Mouse (Mus musculus) limb, embryonic 11.5 days (tissue): ENCODE measurements around the gene Cdc42se1. TPM values are rescaled to one million over a fixed set of nuclear protein-coding genes. Genes with fewer than 3 reads are reported as not detected.

Experiments used
- polyA plus RNA-seq: library from polyadenylated mRNA; unstranded; fragments of >200 nt; fragmentation: Nextera tagmentation; extraction: Ambion mirVana; gene quantifications from 2 replicates; pipeline ENCODE4 v1.2.1, GENCODE M21; 2014

Gene Cdc42se1
- polyA plus RNA-seq, 1 experiment from 2014 or later: 89.6 TPM

Other genes starting within 250 kb of the Cdc42se1 start
- gene Zfp687, start 213.3 kb upstream of the Cdc42se1 start, polyA plus RNA-seq: 28.5 and 33.5 TPM in 2 replicates
- 331 and 340 TPM in 2 replicates for gene Psmd4, start 186.1 kb upstream of the Cdc42se1 start, polyA plus RNA-seq
- 15.4 and 17.3 TPM in 2 replicates for gene Pip5k1a, start 121.8 kb upstream of the Cdc42se1 start, polyA plus RNA-seq
- gene Vps72, start 117.7 kb upstream of the Cdc42se1 start, polyA plus RNA-seq: 254 and 281 TPM in 2 replicates
- gene Tmod4, start 104.3 kb upstream of the Cdc42se1 start, polyA plus RNA-seq: 0.72 and 0.88 TPM in 2 replicates
- gene Scnm1, start 94.7 kb upstream of the Cdc42se1 start, polyA plus RNA-seq: 67.7 and 76.8 TPM in 2 replicates
- gene Lysmd1, start 94.6 kb upstream of the Cdc42se1 start, polyA plus RNA-seq: 12.8 and 13.3 TPM in 2 replicates
- gene Tnfaip8l2, start 86.4 kb upstream of the Cdc42se1 start, polyA plus RNA-seq: 1.6 TPM in 2 replicates
- 12.8 and 15.2 TPM in 2 replicates for gene Sema6c, start 68.3 kb upstream of the Cdc42se1 start, polyA plus RNA-seq
- gene Gabpb2, start 10.8 kb upstream of the Cdc42se1 start, polyA plus RNA-seq: 8.7 and 8.9 TPM in 2 replicates
- gene Mllt11, start 3.4 kb downstream of the Cdc42se1 start, polyA plus RNA-seq: 14.8 and 18.2 TPM in 2 replicates
- gene Gm128, start 12.9 kb downstream of the Cdc42se1 start, polyA plus RNA-seq: 0.53 and 0.82 TPM in 2 replicates
- 1.1 and 1.6 TPM in 2 replicates for gene Bnipl, start 22.5 kb downstream of the Cdc42se1 start, polyA plus RNA-seq
- 34.9 and 35.4 TPM in 2 replicates for gene Mindy1, start 52.6 kb downstream of the Cdc42se1 start, polyA plus RNA-seq
- gene Prune1, start 53.3 kb downstream of the Cdc42se1 start, polyA plus RNA-seq: 26.8 and 27.6 TPM in 2 replicates
- gene Anxa9, start 78.4 kb downstream of the Cdc42se1 start, polyA plus RNA-seq: 1.6 and 1.8 TPM in 2 replicates
- gene Cers2, start 86.1 kb downstream of the Cdc42se1 start, polyA plus RNA-seq: 132 and 138 TPM in 2 replicates
- 62.3 and 67.8 TPM in 2 replicates for gene Setdb1, start 128.5 kb downstream of the Cdc42se1 start, polyA plus RNA-seq
- gene 4930558C23Rik, start 174.1 kb downstream of the Cdc42se1 start, polyA plus RNA-seq: 0.27 TPM in 1 of 2 replicates, not detected in the other
- 32.0 and 37.1 TPM in 2 replicates for gene Arnt, start 205.7 kb downstream of the Cdc42se1 start, polyA plus RNA-seq